Mouse (Mus musculus) cerebellum, adult 2 months (tissue): ENCODE measurements around the gene Ngp.

Source experiments
- CTCF ChIP-seq: fragments of 200-500 bp; IDR thresholded peaks from 2 replicates; pipeline ENCODE4 v1.5.1; 2011; ENCODE audit warnings: low read depth, mild to moderate bottlenecking, control low read depth, low read length, moderate library complexity, borderline replicate concordance; ENCODE audit not compliant: insufficient read depth
- POLR2A ChIP-seq: fragments of 200-500 bp; IDR thresholded peaks from 2 replicates; pipeline ENCODE4 v1.6.1; 2011; ENCODE audit warnings: low read length, control low read depth, borderline replicate concordance; ENCODE audit not compliant: insufficient read depth

GRCm38 (mm10) chr9:110440049-110440448, 20.5 kb downstream of the Ngp start:
- no peak for TF ChIP-seq CTCF
- no peak for TF ChIP-seq POLR2A
